Mouse (Mus musculus) neural tube, embryonic 10.5 days (tissue): ENCODE data around the gene Gng5.

Experiments used
- DNase-seq: peaks from one replicate; pipeline ENCODE4 v3.0.0-alpha.2; 2017; ENCODE audit warnings: low spot score; ENCODE audit errors: extremely low spot score

Gene Gng5

DNA sequence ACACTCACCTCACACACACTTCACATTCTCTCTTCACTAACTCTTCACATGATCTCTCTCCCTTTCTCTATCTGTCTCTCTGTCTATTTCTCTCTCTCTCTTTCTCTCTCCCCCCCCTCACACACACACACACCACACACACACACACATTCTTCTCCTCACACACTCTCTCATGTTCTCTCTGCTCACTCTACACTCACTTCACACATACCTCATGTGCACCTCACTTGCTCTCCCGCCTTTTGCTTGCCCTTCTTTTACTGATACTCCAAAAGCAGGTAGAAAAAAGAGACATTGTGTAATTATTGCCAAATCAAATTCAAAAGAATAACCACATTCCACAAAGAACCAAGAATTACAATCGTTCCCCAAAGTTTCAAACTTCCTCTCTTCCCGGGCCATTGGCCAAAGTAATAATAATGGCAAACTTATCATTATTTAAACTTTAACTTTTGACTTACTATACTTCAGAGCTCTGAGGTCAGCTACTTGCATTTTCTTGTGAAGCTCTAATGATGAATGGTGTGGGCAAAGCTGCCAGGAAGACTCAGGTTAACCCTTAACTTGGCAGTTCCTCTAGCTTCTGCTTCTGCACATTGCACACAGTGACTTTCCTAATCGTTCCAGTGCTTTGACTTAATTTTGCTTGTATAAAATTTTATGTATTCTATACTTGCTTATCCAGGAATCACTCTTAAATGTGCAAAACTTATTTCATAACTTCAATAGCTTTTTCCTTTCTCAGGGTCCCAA lies 41.1 kb downstream of the Gng5 start:
- DNase-seq = no peak

DNA sequence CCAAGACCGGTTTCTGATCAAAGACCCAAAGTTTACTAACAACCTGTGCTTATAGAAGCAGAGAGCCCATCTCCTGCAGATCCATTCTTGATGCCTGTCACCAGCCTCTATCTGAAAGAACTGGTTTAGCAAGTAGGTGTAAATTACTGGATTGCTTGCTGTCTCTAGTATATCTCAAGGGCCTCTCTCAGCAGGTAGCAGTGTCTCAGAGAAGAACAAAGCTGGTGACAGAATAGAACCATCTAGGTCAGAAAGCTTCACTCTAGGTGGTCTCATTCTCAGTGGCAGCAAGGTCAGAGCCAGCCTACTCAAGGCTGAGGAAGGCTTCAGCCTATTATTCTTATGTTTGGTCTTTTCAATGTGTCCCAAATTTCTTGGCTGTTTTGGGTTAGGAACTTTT lies 44.0 kb downstream of the Gng5 start:
- DNase-seq = no peak

DNA sequence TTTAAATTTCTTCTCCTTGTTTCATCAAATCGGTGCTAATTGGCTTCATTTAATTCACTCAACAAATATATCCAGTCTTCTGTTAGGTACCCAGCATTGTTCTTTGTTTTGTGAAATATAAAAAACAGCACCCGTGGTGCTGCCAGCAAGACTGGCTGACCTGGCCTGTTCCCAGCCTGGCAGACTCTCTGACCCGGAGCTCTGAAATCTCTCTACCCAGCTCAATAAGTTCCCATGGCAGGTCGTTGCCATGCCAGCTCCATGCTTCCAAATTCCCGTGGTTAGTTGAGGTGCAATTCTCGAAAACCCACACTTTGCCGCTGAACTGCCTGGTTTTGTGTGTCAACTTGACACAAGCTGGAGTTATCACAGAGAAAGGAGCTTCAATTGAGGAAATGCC lies 55.2 kb downstream of the Gng5 start:
- no peak for DNase-seq
